Mouse (Mus musculus) stomach, embryonic 14.5 days (tissue): Measurements from ENCODE around the gene Gas6. TPM values are rescaled to one million over a fixed set of nuclear protein-coding genes. Genes with fewer than 3 reads are reported as not detected.

Experiments
- ATAC-seq: fragments of 200-750 bp; cut with Nextera tagmentation; 2 replicates; pipeline ENCODE4 v1.8.0; 2017; ENCODE audit warnings: low read depth, moderate TSS enrichment; ENCODE audit not compliant: insufficient number of reproducible peaks, insufficient read depth, low FRiP score
- H3K27ac ChIP-seq: fragments of 300-500 bp; sonication (generic); 2 replicates; pipeline ENCODE4 v1.5.1; 2014; ENCODE audit warnings: mild to moderate bottlenecking, low read length, moderate library complexity, mixed read lengths
- H3K27me3 ChIP-seq: fragments of 300-500 bp; sonication (generic); 2 replicates; pipeline ENCODE4 v1.6.1; 2014; ENCODE audit warnings: low read length, control low read depth, mixed read lengths; ENCODE audit not compliant: control insufficient read depth, insufficient read depth
- H3K36me3 ChIP-seq: fragments of 300-500 bp; sonication (generic); 2 replicates; pipeline ENCODE4 v1.6.1; 2014; ENCODE audit warnings: mild to moderate bottlenecking, control low read depth, low read length, moderate library complexity, mixed read lengths; ENCODE audit not compliant: control insufficient read depth, insufficient read depth
- H3K4me1 ChIP-seq: fragments of 300-500 bp; sonication (generic); 2 replicates; pipeline ENCODE4 v1.6.1; 2014; ENCODE audit warnings: low read length, control low read depth, mixed read lengths; ENCODE audit not compliant: control insufficient read depth, insufficient read depth
- H3K4me2 ChIP-seq: fragments of 300-500 bp; sonication (generic); replicated peaks from 2 replicates; pipeline ENCODE4 v1.6.1; 2014; ENCODE audit warnings: low read depth, low read length, control low read depth
- H3K4me3 ChIP-seq: fragments of 300-500 bp; sonication (generic); 2 replicates; pipeline ENCODE4 v1.5.1; 2014; ENCODE audit warnings: low read depth, low read length, control low read depth
- H3K9ac ChIP-seq: fragments of 300-500 bp; sonication (generic); replicated peaks from 2 replicates; pipeline ENCODE4 v1.6.1; 2014; ENCODE audit warnings: low read depth, mild to moderate bottlenecking, control low read depth, low read length, moderate library complexity, mixed read lengths
- H3K9me3 ChIP-seq: fragments of 300-500 bp; sonication (generic); 2 replicates; pipeline ENCODE4 v1.6.1; 2016; ENCODE audit warnings: low read depth, low read length, control low read depth; ENCODE audit not compliant: control insufficient read depth
- WGBS: fragments of 180-500 bp; shearing (Covaris S2); extraction: QIAGEN DNeasy Blood & Tissue Kit; methylation state at CpG from one replicate; pipeline ENCODE4 v1.1.7; 2014; 5-methylcytosine and 5-hydroxymethylcytosine counted together
- polyA plus RNA-seq: library from polyadenylated mRNA; unstranded; fragments of >200 nt; fragmentation: Nextera tagmentation; extraction: Ambion mirVana; gene quantifications from 2 replicates; pipeline ENCODE4 v1.2.1, GENCODE M21; 2014

Gas6 gene
- polyA plus RNA-seq, 1 experiment from 2014 or later, result 67.7 TPM

DNA sequence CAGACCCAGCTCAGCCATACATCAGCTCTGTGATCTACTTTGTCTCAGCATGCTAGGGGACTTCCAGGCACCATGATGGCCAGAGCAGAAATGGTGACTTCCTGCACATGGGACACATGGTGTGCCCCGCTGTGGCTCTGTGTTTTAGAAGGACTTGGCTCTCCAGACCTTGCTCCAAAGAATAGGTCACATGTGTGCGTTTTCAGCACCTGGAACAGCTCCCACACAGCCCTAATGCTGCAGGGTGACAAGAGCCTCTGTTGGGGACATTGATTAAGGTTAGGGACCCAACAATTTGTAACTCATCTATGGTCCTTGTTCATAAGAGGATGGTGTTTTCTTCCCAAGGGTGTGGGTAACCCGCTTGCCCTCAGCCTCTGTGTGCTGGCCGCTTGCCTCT lies 46.1 kb downstream of the Gas6 start:
- H3K4me3 ChIP-seq, result no peak overlapping the region
- H3K27me3 ChIP-seq, result no peaks in the 10 kb centered on the region
- H3K9ac ChIP-seq, result no peak overlapping the region
- no peak for ATAC-seq
- H3K9me3 ChIP-seq, result no peaks in the 10 kb centered on the region
- no peak overlapping the region for H3K4me2 ChIP-seq
- H3K27ac ChIP-seq, result no peak overlapping the region
- H3K4me1 ChIP-seq, result no peaks in the 10 kb centered on the region
- H3K36me3 ChIP-seq, result no peaks in the 10 kb centered on the region
- WGBS, result 49% methylated on average over 4 of the region's 4 CpGs

DNA sequence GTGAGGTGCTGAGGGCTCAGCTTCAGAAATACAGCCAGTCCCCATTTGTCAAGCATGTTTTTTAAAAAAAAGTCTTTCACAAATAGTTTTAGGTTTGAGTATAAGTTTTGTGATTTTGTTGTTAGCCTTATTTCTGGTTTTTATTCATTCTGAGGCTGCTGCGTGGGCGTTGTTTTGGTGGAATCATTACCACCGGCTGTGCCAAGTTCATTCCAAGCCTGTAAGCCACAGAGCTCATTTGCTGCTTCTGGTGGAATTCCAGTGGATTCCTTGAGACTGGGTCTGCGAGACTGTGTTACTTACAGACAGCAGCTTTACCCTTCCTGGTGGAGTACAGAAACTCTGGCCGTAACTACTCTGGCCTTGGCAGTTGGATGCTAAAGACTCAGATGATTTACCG lies 47.8 kb downstream of the Gas6 start:
- no peaks in the 10 kb centered on the region for H3K4me1 ChIP-seq
- no peak for ATAC-seq
- no peak overlapping the region for H3K4me2 ChIP-seq
- H3K4me3 ChIP-seq, result no peak overlapping the region
- no peaks in the 10 kb centered on the region for H3K36me3 ChIP-seq
- H3K9me3 ChIP-seq, result no peaks in the 10 kb centered on the region
- WGBS, result 87% methylated on average over 6 of the region's 6 CpGs
- no peak overlapping the region for H3K9ac ChIP-seq
- no peak overlapping the region for H3K27ac ChIP-seq
- no peaks in the 10 kb centered on the region for H3K27me3 ChIP-seq

DNA sequence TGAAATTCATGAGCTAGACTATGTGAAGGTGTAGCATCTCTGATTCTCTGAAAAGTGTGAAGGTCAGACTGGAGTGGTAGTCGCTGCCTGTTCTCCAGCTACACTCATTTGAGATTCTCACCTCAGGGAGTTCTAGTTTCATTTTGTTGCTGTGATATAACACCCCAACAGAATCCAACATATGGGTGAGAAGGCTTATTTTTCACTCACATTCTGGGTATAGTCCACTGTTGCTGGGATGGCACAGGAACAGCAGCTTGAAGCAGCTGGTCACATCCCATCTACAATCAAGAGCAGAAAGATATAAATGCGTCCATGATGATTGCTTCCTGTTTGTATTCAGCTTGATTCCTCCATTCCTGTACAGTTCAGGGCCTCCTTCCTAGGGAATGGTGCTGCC lies 52.1 kb downstream of the Gas6 start:
- no peak overlapping the region for H3K4me2 ChIP-seq
- WGBS, result 85% methylated on average over 2 of the region's 2 CpGs
- no peak overlapping the region for H3K4me3 ChIP-seq
- H3K27ac ChIP-seq, result no peak overlapping the region
- no peak overlapping the region for H3K9ac ChIP-seq
- ATAC-seq, result no peak
- no peaks in the 10 kb centered on the region for H3K9me3 ChIP-seq
- H3K4me1 ChIP-seq, result no peaks in the 10 kb centered on the region
- H3K27me3 ChIP-seq, result no peaks in the 10 kb centered on the region
- H3K36me3 ChIP-seq, result no peaks in the 10 kb centered on the region

DNA sequence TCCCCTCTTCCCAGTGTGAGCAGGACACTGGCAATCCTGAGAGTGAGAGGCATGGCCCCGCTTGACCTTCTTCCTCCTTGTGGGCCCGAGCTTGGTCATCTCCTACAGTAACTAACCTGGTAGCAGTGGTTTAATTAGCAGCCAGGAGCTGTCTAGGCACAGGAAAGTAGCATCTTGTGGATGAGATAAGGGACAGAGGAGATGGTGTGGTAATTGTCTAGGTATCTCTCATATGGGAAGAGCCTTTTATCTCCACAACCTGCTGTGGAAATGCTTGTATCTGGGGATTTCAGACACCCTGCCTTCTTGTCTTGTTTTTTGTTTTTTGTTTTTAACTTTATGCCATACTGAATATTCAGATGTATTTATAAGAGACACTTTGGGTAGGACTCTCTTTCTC lies 56.8 kb downstream of the Gas6 start:
- 69% methylated on average over 2 of the region's 2 CpGs for WGBS
- H3K4me2 ChIP-seq, result no peak overlapping the region
- H3K27me3 ChIP-seq, result peaks cover 8% of the 10 kb centered on the region; the same call in 1 of the 2 replicates
- H3K9ac ChIP-seq, result no peak overlapping the region
- no peaks in the 10 kb centered on the region for H3K36me3 ChIP-seq
- no peaks in the 10 kb centered on the region for H3K4me1 ChIP-seq
- no peak overlapping the region for H3K4me3 ChIP-seq
- no peaks in the 10 kb centered on the region for H3K9me3 ChIP-seq
- no peak overlapping the region for H3K27ac ChIP-seq
- ATAC-seq, result no peak

DNA sequence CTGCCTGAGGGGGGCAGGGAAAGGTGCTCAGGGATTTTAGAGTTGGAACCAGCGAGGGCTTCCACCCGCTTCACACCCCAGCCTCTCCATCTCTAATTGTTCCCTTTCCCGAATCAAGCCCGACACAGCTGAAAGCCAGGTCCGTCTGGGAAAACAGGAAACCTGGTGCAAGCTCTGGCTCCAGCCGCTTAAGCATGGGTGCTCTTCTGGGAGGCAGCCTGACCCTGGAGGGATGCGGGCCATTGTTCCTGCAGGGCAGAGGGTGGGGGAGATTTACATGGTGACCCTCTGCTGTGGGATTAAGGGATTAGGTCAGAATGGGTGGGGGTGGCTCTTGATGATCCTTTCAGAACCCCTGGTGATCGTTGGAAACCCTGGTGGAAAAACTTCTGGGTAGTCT lies 58.2 kb downstream of the Gas6 start:
- 12% methylated on average over 8 of the region's 8 CpGs for WGBS
- Histone ChIP-seq H3K27me3 (peaks cover 8% of the 10 kb centered on the region; the same call in 1 of the 2 replicates), H3K36me3 (no peaks in the 10 kb centered on the region), H3K9me3 (no peaks in the 10 kb centered on the region), H3K9ac (no peak overlapping the region), H3K4me2 (no peak overlapping the region; the same call in 1 of the 2 replicates), H3K4me3 (no peak overlapping the region), H3K27ac (no peak overlapping the region), H3K4me1 (no peaks in the 10 kb centered on the region)
- no peak for ATAC-seq

DNA sequence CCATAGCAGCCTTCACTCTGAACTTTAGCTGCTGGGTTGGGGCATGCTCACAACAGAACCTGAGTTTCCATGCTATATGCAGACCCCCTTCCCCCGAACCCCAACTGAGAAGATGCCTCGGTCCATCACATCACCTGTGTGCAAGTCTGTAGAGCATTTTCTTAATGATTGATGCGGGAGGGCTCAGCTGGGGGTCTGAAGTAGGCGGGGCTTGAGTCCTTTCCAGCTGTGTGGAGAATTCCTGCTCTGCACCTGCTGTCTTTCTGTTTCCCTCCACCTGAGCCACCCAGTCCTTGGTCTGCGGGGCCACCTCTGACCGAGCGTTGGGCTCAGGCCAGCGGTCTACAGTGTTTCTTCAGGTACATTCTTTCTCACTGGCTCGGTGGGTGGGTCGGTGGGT lies 59.4 kb downstream of the Gas6 start, which contains the start of gene Tmem255b:
Gene Tmem255b, plus strand, starts transcription at position 301 of the 400 bp plus-strand sequence.
- Histone ChIP-seq H3K27me3 (peaks cover 8% of the 10 kb centered on the region; the same call in 1 of the 2 replicates), H3K4me2 (no peak within 1 kb of the TSS; the same call in 1 of the 2 replicates), H3K9ac (no peak within 1 kb of the TSS), H3K4me1 (no peaks in the 10 kb centered on the region), H3K27ac (no peak within 1 kb of the TSS), H3K9me3 (no peaks in the 10 kb centered on the region), H3K36me3 (no peaks in the 10 kb centered on the region), H3K4me3 (no peak within 1 kb of the TSS)
- ATAC-seq, result no peak
- 18% methylated on average over 10 of the region's 10 CpGs for WGBS

DNA sequence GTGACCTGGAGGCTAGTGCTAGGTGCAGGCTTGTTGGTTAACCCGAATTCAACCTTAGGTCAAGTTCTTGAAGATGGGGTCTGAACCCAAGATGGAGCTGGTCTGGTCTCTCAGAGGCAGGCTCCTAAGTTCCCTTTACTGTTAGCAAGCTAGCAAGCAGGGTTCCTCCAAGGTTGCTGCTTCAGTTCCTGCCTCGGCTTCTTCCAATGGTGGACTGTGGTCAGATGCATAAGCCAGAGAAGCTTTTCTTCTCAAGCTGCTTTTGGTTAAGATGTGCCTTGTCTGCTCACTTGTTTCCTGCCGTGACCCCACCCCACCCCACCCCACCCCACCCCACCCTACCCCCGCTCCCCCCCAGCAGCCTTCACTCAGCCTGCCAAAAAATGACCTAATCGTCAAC lies 61.2 kb downstream of the Gas6 start:
- H3K9me3 ChIP-seq, result no peaks in the 10 kb centered on the region
- no peaks in the 10 kb centered on the region for H3K36me3 ChIP-seq
- ATAC-seq, result no peak
- H3K4me1 ChIP-seq, result no peaks in the 10 kb centered on the region
- H3K9ac ChIP-seq, result no peak overlapping the region
- H3K4me2 ChIP-seq, result no peak overlapping the region
- no peak overlapping the region for H3K27ac ChIP-seq
- peaks cover 8% of the 10 kb centered on the region; the same call in 1 of the 2 replicates for H3K27me3 ChIP-seq
- WGBS, result 67% methylated on average over 5 of the region's 5 CpGs
- no peak overlapping the region for H3K4me3 ChIP-seq

DNA sequence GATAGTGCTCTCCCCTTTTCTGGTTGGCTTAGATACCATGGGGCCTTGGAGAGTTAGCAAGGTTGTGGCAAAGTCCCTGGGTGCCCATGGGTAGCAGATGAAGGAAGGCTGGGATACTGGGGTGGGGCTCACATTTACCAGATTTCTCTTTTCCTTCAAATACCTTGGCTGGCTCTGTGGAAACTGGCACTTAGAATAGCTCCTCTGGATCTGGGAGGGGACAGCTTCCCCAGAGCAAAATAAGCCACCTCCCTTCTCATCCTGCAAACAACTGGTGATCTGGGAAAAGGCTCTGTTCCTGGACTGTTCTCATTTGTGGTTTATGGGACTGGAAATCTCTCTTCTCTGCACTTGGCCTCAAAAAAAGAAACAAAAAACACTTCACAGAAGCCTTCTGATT lies 63.4 kb downstream of the Gas6 start:
- ATAC-seq, result no peak
- H3K4me2 ChIP-seq, result no peak overlapping the region
- no peaks in the 10 kb centered on the region for H3K36me3 ChIP-seq
- no peaks in the 10 kb centered on the region for H3K4me1 ChIP-seq
- no peak overlapping the region for H3K4me3 ChIP-seq
- no peak overlapping the region for H3K9ac ChIP-seq
- no peaks in the 10 kb centered on the region for H3K9me3 ChIP-seq
- H3K27me3 ChIP-seq, result peaks cover 8% of the 10 kb centered on the region; the same call in 1 of the 2 replicates
- no peak overlapping the region for H3K27ac ChIP-seq

DNA sequence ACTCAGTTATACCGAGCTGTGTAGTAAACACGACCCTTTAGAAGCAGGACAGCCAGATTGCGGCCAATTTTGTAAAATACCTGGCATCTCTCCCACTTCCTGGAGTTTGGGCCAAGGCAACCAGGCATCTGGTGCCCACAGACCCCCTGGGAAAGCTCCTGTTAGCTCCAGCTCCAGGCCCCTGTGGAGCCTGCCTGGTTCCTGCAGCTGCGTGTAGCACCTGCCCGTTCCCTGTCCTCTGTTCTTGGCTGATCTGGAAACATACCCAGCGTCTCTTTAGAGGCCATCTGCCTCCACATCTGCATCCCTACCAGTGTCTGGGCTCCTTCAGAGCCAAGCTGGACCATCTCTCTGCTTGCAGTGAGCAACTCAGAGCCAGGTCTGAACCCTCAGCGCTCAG lies 63.9 kb downstream of the Gas6 start:
- Histone ChIP-seq H3K4me3 (no peak overlapping the region), H3K36me3 (no peaks in the 10 kb centered on the region), H3K4me2 (no peak overlapping the region), H3K9me3 (no peaks in the 10 kb centered on the region), H3K27ac (no peak overlapping the region), H3K27me3 (peaks cover 5% of the 10 kb centered on the region; the same call in 1 of the 2 replicates), H3K9ac (no peak overlapping the region), H3K4me1 (no peaks in the 10 kb centered on the region)
- no peak for ATAC-seq
- 75% methylated on average over 7 of the region's 7 CpGs for WGBS
